Mouse (Mus musculus) MEL (cell line): ENCODE results near the gene Senp8. TPM values are rescaled to one million over a fixed set of nuclear protein-coding genes. Genes with fewer than 3 reads are reported as not detected.
A peak's percentile ranks its signal among the peaks of the same experiment; 100 is the strongest.

Experiments used
- DNase-seq: peaks from one replicate; pipeline ENCODE4 v3.0.0; 2011; ENCODE audit warnings: low read depth, low spot score
- H3K27ac ChIP-seq: 2 replicates; pipeline ENCODE4 v1.5.1; 2012; ENCODE audit warnings: low read depth, mild to moderate bottlenecking, control low read depth, low read length, moderate library complexity; ENCODE audit not compliant: control insufficient read depth
- H3K27me3 ChIP-seq, 2 experiments: fragments of 150-350 bp in 1 of 2; sonication (generic) in 1 of 2; 2 replicates each; pipeline ENCODE4 v1.6.1; 2012; ENCODE audit warnings: low read length in 2 of 2, mild to moderate bottlenecking in 2 of 2, improper control_type of control experiment in 1 of 2, moderate library complexity in 1 of 2; ENCODE audit not compliant: insufficient read depth in 2 of 2, control insufficient read depth in 1 of 2
- H3K36me3 ChIP-seq, 2 experiments: 2 replicates each; pipeline ENCODE4 v1.6.1; 2012 to 2014; ENCODE audit warnings: low read length in 2 of 2, improper control_type of control experiment in 1 of 2, inconsistent platforms in 1 of 2, mild to moderate bottlenecking in 1 of 2; ENCODE audit not compliant: insufficient read depth in 2 of 2, control insufficient read depth in 1 of 2
- H3K4me1 ChIP-seq, 2 experiments: fragments of 150-350 bp in 1 of 2; sonication (generic) in 1 of 2; 2 replicates each; pipeline ENCODE4 v1.6.1; 2012; ENCODE audit warnings: low read length in 2 of 2, improper control_type of control experiment in 1 of 2, mild to moderate bottlenecking in 1 of 2; ENCODE audit not compliant: insufficient read depth in 2 of 2, control insufficient read depth in 1 of 2
- H3K4me3 ChIP-seq, 2 experiments: fragments of 150-350 bp in 1 of 2; sonication (generic) in 1 of 2; 2 replicates each; pipeline ENCODE4 v1.5.1; 2012; ENCODE audit warnings: low read depth in 2 of 2, low read length in 2 of 2, mild to moderate bottlenecking in 2 of 2, moderate library complexity in 2 of 2, control low read depth in 1 of 2, improper control_type of control experiment in 1 of 2; ENCODE audit not compliant: control insufficient read depth in 1 of 2, insufficient read depth in 1 of 2
- H3K79me2 ChIP-seq: 2 replicates; pipeline ENCODE4 v1.6.1; 2012; ENCODE audit warnings: mild to moderate bottlenecking, low read length, moderate library complexity; ENCODE audit not compliant: control insufficient read depth, poor library complexity, insufficient read depth
- H3K9ac ChIP-seq: 2 replicates; pipeline ENCODE4 v1.6.1; 2012; ENCODE audit warnings: low read depth, mild to moderate bottlenecking, control low read depth, low read length, moderate library complexity; ENCODE audit not compliant: control insufficient read depth, poor library complexity, severe bottlenecking
- H3K9me3 ChIP-seq: fragments of 150-350 bp; sonication (generic); replicated peaks from 2 replicates; pipeline ENCODE4 v1.6.1; 2012; ENCODE audit warnings: mild to moderate bottlenecking, low read length, improper control_type of control experiment, moderate library complexity; ENCODE audit not compliant: insufficient read depth
- CTCF ChIP-seq, 3 experiments: IDR thresholded peaks in 2 of 3; conservative IDR thresholded peaks in 1 of 3; 2 replicates each; pipeline ENCODE4 v1.5.1; 2011 to 2012; ENCODE audit warnings: low read length in 3 of 3, low read depth in 2 of 3, mild to moderate bottlenecking in 2 of 3, improper control_type of control experiment in 1 of 3, inconsistent platforms in 1 of 3, mixed read lengths in 1 of 3, moderate library complexity in 1 of 3; ENCODE audit not compliant: control insufficient read depth in 1 of 3, insufficient read depth in 1 of 3, poor library complexity in 1 of 3, severe bottlenecking in 1 of 3
- ELF1 ChIP-seq: IDR thresholded peaks from 2 replicates; pipeline ENCODE4 v1.6.1; 2014; ENCODE audit warnings: low read depth, mild to moderate bottlenecking, inconsistent platforms, low read length, improper control_type of control experiment, moderate library complexity
- EP300 ChIP-seq, 2 experiments: IDR thresholded peaks; 2 replicates each; pipeline ENCODE4 v1.6.1; 2011; ENCODE audit warnings: improper control_type of control experiment in 2 of 2, low read length in 2 of 2, low read depth in 1 of 2, mild to moderate bottlenecking in 1 of 2
- GABPA ChIP-seq: IDR thresholded peaks from 2 replicates; pipeline ENCODE4 v1.6.1; 2012; ENCODE audit warnings: low read depth, mild to moderate bottlenecking, inconsistent platforms, low read length, improper control_type of control experiment, moderate library complexity
- GATA1 ChIP-seq: IDR thresholded peaks from 2 replicates; pipeline ENCODE4 v1.6.1; 2011; ENCODE audit warnings: low read depth, low read length, improper control_type of control experiment
- HCFC1 ChIP-seq: IDR thresholded peaks from 2 replicates; pipeline ENCODE4 v1.6.1; 2012; ENCODE audit warnings: low read depth, mild to moderate bottlenecking, inconsistent platforms, low read length, improper control_type of control experiment, moderate library complexity
- JUND ChIP-seq: IDR thresholded peaks from 2 replicates; pipeline ENCODE4 v1.6.1; 2011; ENCODE audit warnings: low read depth, mild to moderate bottlenecking, improper control_type of control experiment, low read length
- MAX ChIP-seq: IDR thresholded peaks from 2 replicates; pipeline ENCODE4 v1.6.1; 2011; ENCODE audit warnings: low read length, improper control_type of control experiment
- MAZ ChIP-seq: IDR thresholded peaks from 2 replicates; pipeline ENCODE4 v1.6.1; 2012; ENCODE audit warnings: low read depth, mild to moderate bottlenecking, inconsistent platforms, low read length, improper control_type of control experiment
- MXI1 ChIP-seq: IDR thresholded peaks from 2 replicates; pipeline ENCODE4 v1.6.1; 2011; ENCODE audit warnings: mild to moderate bottlenecking, low read depth, low read length, improper control_type of control experiment
- MYC ChIP-seq: IDR thresholded peaks from 2 replicates; pipeline ENCODE4 v1.6.1; 2011; ENCODE audit warnings: low read depth, mild to moderate bottlenecking, low read length, improper control_type of control experiment, moderate library complexity
- POLR2A ChIP-seq, 2 experiments: IDR thresholded peaks; 2 replicates each; pipeline ENCODE4 v1.6.1; 2011 to 2012; ENCODE audit warnings: low read length in 2 of 2, mild to moderate bottlenecking in 2 of 2, control low read depth in 1 of 2, improper control_type of control experiment in 1 of 2, low read depth in 1 of 2, moderate library complexity in 1 of 2; ENCODE audit not compliant: control insufficient read depth in 1 of 2, insufficient read depth in 1 of 2, poor library complexity in 1 of 2
- POLR2AphosphoS2 ChIP-seq: IDR thresholded peaks from 2 replicates; pipeline ENCODE4 v1.6.1; 2011; ENCODE audit warnings: low read length, improper control_type of control experiment
- RCOR1 ChIP-seq: IDR thresholded peaks from 2 replicates; pipeline ENCODE4 v1.6.1; 2012; ENCODE audit warnings: low read depth, mild to moderate bottlenecking, inconsistent platforms, low read length, improper control_type of control experiment
- SIN3A ChIP-seq: IDR thresholded peaks from 2 replicates; pipeline ENCODE4 v1.6.1; 2012; ENCODE audit warnings: low read length, improper control_type of control experiment, inconsistent platforms
- TBP ChIP-seq: IDR thresholded peaks from 2 replicates; pipeline ENCODE4 v1.8.0; 2011; ENCODE audit warnings: low read depth, low read length, improper control_type of control experiment
- UBTF ChIP-seq: IDR thresholded peaks from 2 replicates; pipeline ENCODE4 v1.6.1; 2012; ENCODE audit warnings: low read depth, mild to moderate bottlenecking, inconsistent platforms, low read length, improper control_type of control experiment, moderate library complexity, borderline replicate concordance; ENCODE audit not compliant: insufficient read depth
- USF1 ChIP-seq: IDR thresholded peaks from 2 replicates; pipeline ENCODE4 v1.6.1; 2014; ENCODE audit warnings: low read depth, mild to moderate bottlenecking, inconsistent platforms, low read length, improper control_type of control experiment, moderate library complexity
- ZC3H11A ChIP-seq: IDR thresholded peaks from 2 replicates; pipeline ENCODE4 v1.6.1; 2012; ENCODE audit warnings: low read depth, mild to moderate bottlenecking, inconsistent platforms, low read length, improper control_type of control experiment
- ZKSCAN1 ChIP-seq: IDR thresholded peaks from 2 replicates; pipeline ENCODE4 v1.6.1; 2012; ENCODE audit warnings: low read depth, mild to moderate bottlenecking, inconsistent platforms, low read length, improper control_type of control experiment, moderate library complexity
- ZNF384 ChIP-seq: IDR thresholded peaks from 2 replicates; pipeline ENCODE4 v1.6.1; 2012; ENCODE audit warnings: low read depth, mild to moderate bottlenecking, inconsistent platforms, low read length, improper control_type of control experiment
- polyA plus RNA-seq, 2 experiments: library from polyadenylated mRNA; stranded (reverse) in 1 of 2; unstranded in 1 of 2; fragments of >175 nt in 1 of 2; fragments of >200 nt in 1 of 2; gene quantifications; 2 replicates each; pipeline versions ENCODE4 v1.2.1 to v1.2.4; 2012; ENCODE audit warnings: low replicate concordance in 2 of 2, low read depth in 1 of 2; ENCODE audit not compliant: insufficient read length in 2 of 2, insufficient read depth in 1 of 2, missing spikeins in 1 of 2
- total RNA-seq: library from RNA; depleted of rRNA; stranded (reverse); fragments of 300-350 nt; gene quantifications from 2 replicates; pipeline ENCODE4 v1.2.3, GENCODE M21; 2012

The Senp8 gene
- total and polyA plus RNA-seq, 3 experiments: 2.7 to 5.5 TPM; not detected in 1

DNA sequence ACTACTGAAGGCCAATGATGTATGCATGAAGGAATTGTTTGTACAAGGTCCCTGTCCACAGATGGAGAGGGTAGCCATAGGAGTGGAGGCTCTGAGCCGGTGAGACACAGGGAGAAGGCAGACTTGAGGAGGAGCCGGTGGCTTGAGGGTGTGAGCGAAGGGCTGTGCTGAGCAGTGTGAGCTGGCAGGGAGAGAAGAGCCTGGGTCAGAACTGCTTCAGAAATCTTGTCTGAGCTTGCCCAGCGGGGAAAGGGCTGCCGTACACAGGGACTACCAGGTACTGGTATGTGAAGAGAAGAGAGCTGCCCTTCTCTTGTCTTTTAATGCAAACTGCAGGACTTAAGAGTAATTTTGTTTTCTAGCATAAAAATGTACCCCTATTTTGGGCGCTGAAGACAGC, 17.4 kb downstream of the Senp8 start:
- Histone ChIP-seq H3K79me2 (no peaks in the 10 kb centered on the region), H3K4me1 (peaks cover 2 to 6% of the 10 kb centered on the region in 2 experiments), H3K27ac (no peak overlapping the region), H3K9me3 (no peaks in the 10 kb centered on the region), H3K27me3 (no peaks in the 10 kb centered on the region), H3K4me3 (no peak overlapping the region), H3K9ac (no peak overlapping the region), H3K36me3 (peaks cover 0 to 11% of the 10 kb centered on the region in 2 experiments; a peak in 2 of 4 replicates)
- no peak for TF ChIP-seq ZKSCAN1
- no peak for DNase-seq

DNA sequence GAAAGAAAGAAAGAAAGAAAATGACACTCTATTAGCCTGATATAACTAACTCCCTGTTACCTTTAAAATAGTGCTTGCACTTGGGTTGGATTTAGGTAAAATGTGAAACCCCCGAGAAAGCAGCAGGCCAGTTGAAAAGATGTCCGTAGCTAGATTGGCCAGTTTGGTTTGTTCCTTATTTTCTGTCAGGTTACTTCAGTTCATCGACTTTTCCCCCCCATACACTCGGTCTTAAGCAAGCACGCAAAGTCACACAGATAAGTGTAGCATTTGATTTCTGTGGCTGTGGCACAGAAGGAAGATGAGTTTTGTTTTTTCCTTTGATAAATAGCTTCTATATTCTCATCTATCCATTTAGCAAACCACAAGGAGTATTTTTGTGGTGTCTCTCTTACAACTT, 19.4 kb downstream of the Senp8 start:
- Histone ChIP-seq H3K4me1 (peaks cover 2 to 6% of the 10 kb centered on the region in 2 experiments), H3K27ac (no peak overlapping the region), H3K36me3 (peaks cover 0 to 11% of the 10 kb centered on the region in 2 experiments; a peak in 2 of 4 replicates), H3K27me3 (no peaks in the 10 kb centered on the region), H3K79me2 (no peaks in the 10 kb centered on the region), H3K4me3 (peak overlapping the region; percentile 7 to 14; a peak in 1 of 4 replicates), H3K9ac (no peak overlapping the region), H3K9me3 (no peaks in the 10 kb centered on the region)
- DNase-seq: peak; percentile 56
- TF ChIP-seq RCOR1 (peak; percentile 41; the same call in 1 of the 2 replicates), GABPA (no peak)

DNA sequence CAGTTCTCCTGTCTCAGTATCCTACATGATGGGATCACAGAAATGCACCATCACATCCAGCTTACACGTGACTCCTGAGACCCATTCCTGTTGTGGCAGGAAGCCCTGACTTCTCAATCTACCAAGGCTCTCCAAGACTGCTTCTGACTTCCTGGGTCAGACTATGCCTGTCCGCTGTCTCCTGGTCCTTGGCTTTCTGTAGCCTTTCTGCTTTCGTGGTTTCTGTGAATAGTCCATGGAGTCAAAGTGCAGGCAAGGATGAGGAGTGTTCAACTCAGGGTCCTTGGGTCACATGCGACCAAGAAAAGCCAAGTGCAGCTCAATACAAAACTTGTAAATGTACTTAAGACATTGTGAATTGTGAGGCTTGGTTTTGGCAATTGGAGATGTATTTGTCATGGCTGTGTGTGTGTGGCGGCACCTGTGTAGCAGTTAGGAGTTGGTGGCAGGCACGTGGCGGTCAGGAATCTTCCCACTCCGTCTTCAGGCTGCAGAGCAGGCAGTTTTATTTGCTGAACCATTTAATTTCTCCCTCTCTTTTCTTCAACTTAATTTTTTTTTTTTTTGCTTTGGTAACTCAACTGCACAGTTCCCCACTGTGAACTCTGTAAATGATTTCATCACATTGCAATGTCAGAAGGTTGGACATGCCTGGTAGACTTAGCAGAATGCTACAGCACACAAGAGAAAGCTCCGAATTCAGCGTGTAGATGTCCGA, 22.8 kb downstream of the Senp8 start:
- no peak overlapping the region for H3K4me3 ChIP-seq
- DNase-seq: no peak

More for the DNA sequence above, 22.8 kb downstream of the Senp8 start:
- no peak overlapping the region for H3K9ac ChIP-seq
- no peaks in the 10 kb centered on the region for H3K27me3 ChIP-seq
- TF ChIP-seq ZNF384: no peak
- no peak for TF ChIP-seq GATA1
- no peak for TF ChIP-seq JUND
- TF ChIP-seq POLR2A (IDR thresholded peaks at IDR 0.05; ENCODE audit: control insufficient read depth in 1 of 2, insufficient read depth in 1 of 2, low read depth in 1 of 2, low read length in 2 of 2, poor library complexity in 1 of 2): no peak
- TF ChIP-seq ZC3H11A: no peak
- no peak for TF ChIP-seq TBP
- no peak for TF ChIP-seq MXI1
- no peak for TF ChIP-seq UBTF
- no peak for TF ChIP-seq ELF1
- TF ChIP-seq USF1: no peak
- TF ChIP-seq HCFC1: no peak
- TF ChIP-seq POLR2AphosphoS2: no peak
- no peak for TF ChIP-seq EP300 (IDR thresholded peaks at IDR 0.05; ENCODE audit: low read depth in 1 of 2, low read length in 2 of 2)
- TF ChIP-seq MAX: no peak
- TF ChIP-seq ZKSCAN1: no peak
- TF ChIP-seq MYC: no peak
- TF ChIP-seq SIN3A: no peak
- no peak for TF ChIP-seq MAZ
- no peak for TF ChIP-seq CTCF (IDR thresholded peaks at IDR 0.05 in 2 of 3, conservative IDR thresholded peaks at IDR 0.05 in 1 of 3; ENCODE audit: control insufficient read depth in 1 of 3, insufficient read depth in 1 of 3, low read depth in 2 of 3, low read length in 3 of 3, poor library complexity in 1 of 3, severe bottlenecking in 1 of 3)
- peaks cover 0 to 6% of the 10 kb centered on the region in 2 experiments; a peak in 2 of 4 replicates for H3K4me1 ChIP-seq
- no peak overlapping the region for H3K27ac ChIP-seq
- peaks cover 0 to 3% of the 10 kb centered on the region in 2 experiments; a peak in 1 of 4 replicates for H3K36me3 ChIP-seq
- H3K9me3 ChIP-seq: no peaks in the 10 kb centered on the region
- no peaks in the 10 kb centered on the region for H3K79me2 ChIP-seq
